Mouse (Mus musculus) heart, embryonic 11.5 days (tissue): ENCODE measurements around the gene Coro2a. TPM values are rescaled to one million over a fixed set of nuclear protein-coding genes. Genes with fewer than 3 reads are reported as not detected.
A peak's percentile ranks its signal among the peaks of the same experiment; 100 is the strongest.
"Not testable (repeated sequence)": the region's sequence is repeated elsewhere in the genome, so short reads cannot be mapped to it uniquely, and the experiment has no call there.

Source experiments
- ATAC-seq: fragments of 200-750 bp; cut with Nextera tagmentation; replicated peaks from 2 replicates; pipeline ENCODE4 v1.8.0; 2017; ENCODE audit warnings: moderate library complexity; ENCODE audit not compliant: insufficient number of reproducible peaks, low FRiP score, low TSS enrichment
- H3K27ac ChIP-seq: fragments of 300-500 bp; sonication (generic); 2 replicates; pipeline ENCODE4 v1.5.1; 2014; ENCODE audit warnings: mild to moderate bottlenecking, low read depth, low read length
- H3K27me3 ChIP-seq: fragments of 300-500 bp; sonication (generic); 2 replicates; pipeline ENCODE4 v1.6.1; 2014; ENCODE audit warnings: mild to moderate bottlenecking, low read length, mixed read lengths; ENCODE audit not compliant: control insufficient read depth, insufficient read depth
- H3K36me3 ChIP-seq: fragments of 300-500 bp; sonication (generic); 2 replicates; pipeline ENCODE4 v1.6.1; 2014; ENCODE audit warnings: mild to moderate bottlenecking, low read length, moderate library complexity, mixed read lengths; ENCODE audit not compliant: control insufficient read depth, insufficient read depth
- H3K4me1 ChIP-seq: fragments of 300-500 bp; sonication (generic); 2 replicates; pipeline ENCODE4 v1.6.1; 2014; ENCODE audit warnings: low read length; ENCODE audit not compliant: control insufficient read depth, insufficient read depth
- H3K4me2 ChIP-seq: fragments of 300-500 bp; sonication (generic); 2 replicates; pipeline ENCODE4 v1.6.1; 2014; ENCODE audit warnings: mild to moderate bottlenecking, moderate library complexity
- H3K4me3 ChIP-seq: fragments of 300-500 bp; sonication (generic); 2 replicates; pipeline ENCODE4 v1.5.1; 2014; ENCODE audit warnings: low read depth, low read length
- H3K9ac ChIP-seq: fragments of 300-500 bp; sonication (generic); 2 replicates; pipeline ENCODE4 v1.6.1; 2014; ENCODE audit warnings: mild to moderate bottlenecking, low read depth, low read length, moderate library complexity
- H3K9me3 ChIP-seq: fragments of 300-500 bp; sonication (generic); replicated peaks from 2 replicates; pipeline ENCODE4 v1.6.1; 2016; ENCODE audit warnings: low read length; ENCODE audit not compliant: control insufficient read depth
- WGBS: fragments of 180-500 bp; shearing (Covaris S2); extraction: QIAGEN DNeasy Blood & Tissue Kit; methylation state at CpG from one replicate; pipeline ENCODE4 v1.1.7; 2014; ENCODE audit not compliant: insufficient replicate concordance; 5-methylcytosine and 5-hydroxymethylcytosine counted together
- polyA plus RNA-seq: library from polyadenylated mRNA; unstranded; fragments of >200 nt; fragmentation: Nextera tagmentation; extraction: Ambion mirVana; gene quantifications from 2 replicates; pipeline ENCODE4 v1.2.1, GENCODE M21; 2014

The Coro2a gene
- polyA plus RNA-seq, result 0.50 and 0.56 TPM in 2 replicates

GRCm38 (mm10) chr4:46601844-46602423 lies at the start of gene Coro2a:
TSS of gene Coro2a (minus strand) at chr4:46602202.
- Histone ChIP-seq H3K4me3 (peak within 1 kb of the TSS; percentile 53), H3K36me3 (no peaks in the 10 kb centered on the region), H3K9ac (peak within 1 kb of the TSS; percentile 50; the same call in 1 of the 2 replicates), H3K9me3 (no peaks in the 10 kb centered on the region), H3K4me2 (peak within 1 kb of the TSS; percentile 94), H3K4me1 (peaks cover 6% of the 10 kb centered on the region; the same call in 1 of the 2 replicates), H3K27ac (no peak within 1 kb of the TSS), H3K27me3 (peaks cover 87% of the 10 kb centered on the region)
- WGBS, result under 1% methylated on average over 49 of the region's 66 CpGs
- 0 out of 2 replicates have a peak, but pooled peaks have one; percentile 50 for ATAC-seq

GRCm38 (mm10) chr4:46650086-46650753 lies 48.2 kb upstream of the Coro2a start, which contains the start of gene Tbc1d2:
TSS of gene Tbc1d2 (minus strand) at chr4:46650209.
- Histone ChIP-seq H3K4me3 (peak within 1 kb of the TSS; percentile 77), H3K27me3 (peaks cover 43% of the 10 kb centered on the region), H3K9me3 (no peaks in the 10 kb centered on the region), H3K36me3 (no peaks in the 10 kb centered on the region), H3K9ac (peak within 1 kb of the TSS; percentile 84), H3K4me2 (peak within 1 kb of the TSS; percentile 96), H3K27ac (peak within 1 kb of the TSS; percentile 81), H3K4me1 (peaks cover 5% of the 10 kb centered on the region; the same call in 1 of the 2 replicates)
- ATAC-seq, result peak; percentile 90
- 0% methylated on average over 66 of the region's 69 CpGs for WGBS

- Histone ChIP-seq H3K27me3 (peaks cover 41% of the 10 kb centered on the region), H3K36me3 (no peaks in the 10 kb centered on the region), H3K9ac (no peak overlapping the region), H3K9me3 (no peaks in the 10 kb centered on the region), H3K4me3 (no peak overlapping the region; the same call in 1 of the 2 replicates), H3K27ac (no peak overlapping the region), H3K4me1 (peaks cover 5% of the 10 kb centered on the region; the same call in 1 of the 2 replicates), H3K4me2 (peak overlapping the region; percentile 96)
- ATAC-seq, result no peak
- 57% methylated on average over 4 of the region's 4 CpGs for WGBS
Observed at GRCm38 (mm10) chr4:46649161-46649560, 47.2 kb upstream of the Coro2a start.

GRCm38 (mm10) chr4:46643676-46644112 lies 41.7 kb upstream of the Coro2a start:
- Histone ChIP-seq H3K27me3 (peaks cover 9% of the 10 kb centered on the region), H3K36me3 (no peaks in the 10 kb centered on the region), H3K9ac (no peak overlapping the region), H3K27ac (peak overlapping the region; percentile 29), H3K9me3 (no peaks in the 10 kb centered on the region), H3K4me3 (no peak overlapping the region), H3K4me2 (no peak overlapping the region), H3K4me1 (no peaks in the 10 kb centered on the region)
- no peak for ATAC-seq
- WGBS, result 80% methylated on average over 8 of the region's 8 CpGs

GRCm38 (mm10) chr4:46642924-46643675 lies 41.1 kb upstream of the Coro2a start:
- no peak for ATAC-seq
- H3K36me3 ChIP-seq, result no peaks in the 10 kb centered on the region
- no peaks in the 10 kb centered on the region for H3K4me1 ChIP-seq
- H3K4me3 ChIP-seq, result no peak overlapping the region
- peaks cover 3% of the 10 kb centered on the region for H3K27me3 ChIP-seq
- 59% methylated on average over 8 of the region's 8 CpGs for WGBS
- peak overlapping the region; percentile 29; the same call in 1 of the 2 replicates for H3K27ac ChIP-seq
- no peaks in the 10 kb centered on the region for H3K9me3 ChIP-seq
- H3K4me2 ChIP-seq, result no peak overlapping the region
- no peak overlapping the region for H3K9ac ChIP-seq

- no peaks in the 10 kb centered on the region for H3K4me1 ChIP-seq
- WGBS, result 75% methylated on average over 4 of the region's 4 CpGs
- no peak overlapping the region for H3K4me3 ChIP-seq
- H3K27me3 ChIP-seq, result no peaks in the 10 kb centered on the region; the same call in 1 of the 2 replicates
- ATAC-seq, result no peak
- H3K9ac ChIP-seq, result no peak overlapping the region
- no peak overlapping the region for H3K4me2 ChIP-seq
- no peaks in the 10 kb centered on the region for H3K36me3 ChIP-seq
- H3K9me3 ChIP-seq, result no peaks in the 10 kb centered on the region
- no peak overlapping the region for H3K27ac ChIP-seq
Observed at GRCm38 (mm10) chr4:46641283-46641682, 39.3 kb upstream of the Coro2a start.

GRCm38 (mm10) chr4:46639866-46640265 lies 37.9 kb upstream of the Coro2a start:
- 68% methylated on average over 8 of the region's 8 CpGs for WGBS
- Histone ChIP-seq H3K9me3 (no peaks in the 10 kb centered on the region), H3K27me3 (no peaks in the 10 kb centered on the region; the same call in 1 of the 2 replicates), H3K4me2 (no peak overlapping the region), H3K27ac (no peak overlapping the region), H3K4me3 (no peak overlapping the region), H3K4me1 (no peaks in the 10 kb centered on the region), H3K36me3 (no peaks in the 10 kb centered on the region), H3K9ac (no peak overlapping the region)
- ATAC-seq, result no peak

- not testable (repeated sequence) for H3K4me1 ChIP-seq, H3K36me3 ChIP-seq, ATAC-seq, H3K27me3 ChIP-seq, H3K9ac ChIP-seq, H3K4me3 ChIP-seq, H3K27ac ChIP-seq, H3K4me2 ChIP-seq, H3K9me3 ChIP-seq
- WGBS, result 89% methylated on average over 10 of the region's 10 CpGs
Observed at GRCm38 (mm10) chr4:46637250-46637649, 35.2 kb upstream of the Coro2a start.
